Mouse (Mus musculus): ENCODE data around the gene Gm9964.

GRCm38 (mm10) chr11:79323985-79324685 lies 27.4 kb upstream of the Gm9964 start:
- TF ChIP-seq CTCF (IDR thresholded peaks at IDR 0.05) (no peak), EP300 (IDR thresholded peaks at IDR 0.05) (peak; percentile 48)

Data from lung, postnatal 0 days (tissue).